Mouse (Mus musculus) limb, embryonic 15.5 days (tissue): ENCODE measurements around the gene Itm2b. TPM values are rescaled to one million over a fixed set of nuclear protein-coding genes. Genes with fewer than 3 reads are reported as not detected.
A peak's percentile ranks its signal among the peaks of the same experiment; 100 is the strongest.

ENCODE experiments used
- ATAC-seq: fragments of 200-750 bp; cut with Nextera tagmentation; 2 replicates; pipeline ENCODE4 v1.8.0; 2017; ENCODE audit warnings: low read depth, moderate TSS enrichment; ENCODE audit not compliant: insufficient number of reproducible peaks, low FRiP score, low TSS enrichment
- H3K27ac ChIP-seq: fragments of 300-500 bp; sonication (generic); 2 replicates; pipeline ENCODE4 v1.5.1; 2015; ENCODE audit warnings: moderate library complexity, mild to moderate bottlenecking, inconsistent platforms
- H3K27me3 ChIP-seq: fragments of 300-500 bp; sonication (generic); 2 replicates; pipeline ENCODE4 v1.6.1; 2015; ENCODE audit warnings: inconsistent platforms
- H3K36me3 ChIP-seq: fragments of 300-500 bp; sonication (generic); 2 replicates; pipeline ENCODE4 v1.6.1; 2015; ENCODE audit warnings: inconsistent platforms
- H3K4me1 ChIP-seq: fragments of 300-500 bp; sonication (generic); 2 replicates; pipeline ENCODE4 v1.6.1; 2015; ENCODE audit warnings: inconsistent platforms
- H3K4me2 ChIP-seq: fragments of 300-500 bp; sonication (generic); 2 replicates; pipeline ENCODE4 v1.6.1; 2015; ENCODE audit warnings: mild to moderate bottlenecking, inconsistent platforms
- H3K4me3 ChIP-seq: fragments of 300-500 bp; sonication (generic); 2 replicates; pipeline ENCODE4 v1.5.1; 2015; ENCODE audit warnings: mild to moderate bottlenecking, inconsistent platforms
- H3K9ac ChIP-seq: fragments of 300-500 bp; sonication (generic); 2 replicates; pipeline ENCODE4 v1.6.1; 2015; ENCODE audit warnings: inconsistent platforms
- H3K9me3 ChIP-seq: fragments of 300-500 bp; sonication (generic); 2 replicates; pipeline ENCODE4 v1.6.1; 2016; ENCODE audit warnings: inconsistent platforms
- WGBS: fragments of 180-500 bp; shearing (Covaris S2); methylation state at CpG from one replicate; pipeline ENCODE4 v1.1.7; 2015; 5-methylcytosine and 5-hydroxymethylcytosine counted together
- polyA plus RNA-seq: library from polyadenylated mRNA; unstranded; fragments of >200 nt; fragmentation: Nextera tagmentation; extraction: Ambion mirVana; gene quantifications from 2 replicates; pipeline ENCODE4 v1.2.1, GENCODE M21; 2015

Gene Itm2b
- polyA plus RNA-seq, result 1,189 and 1,299 TPM in 2 replicates

GRCm38 (mm10) chr14:73384913-73385719, at the start of gene Itm2b:
TSS of gene Itm2b (minus strand) at chr14:73385289.
- Histone ChIP-seq H3K4me1 (peaks cover 29% of the 10 kb centered on the region), H3K9me3 (no peaks in the 10 kb centered on the region), H3K9ac (peak within 1 kb of the TSS; percentile 99), H3K27ac (peak within 1 kb of the TSS; percentile 98), H3K4me3 (peak within 1 kb of the TSS; percentile 99), H3K27me3 (no peaks in the 10 kb centered on the region), H3K36me3 (no peaks in the 10 kb centered on the region), H3K4me2 (peak within 1 kb of the TSS; percentile 46)
- WGBS, result 1% methylated on average over 52 of the region's 62 CpGs
- peak; percentile 92 for ATAC-seq

- Histone ChIP-seq H3K4me1 (no peaks in the 10 kb centered on the region), H3K4me2 (no peak overlapping the region), H3K27me3 (no peaks in the 10 kb centered on the region), H3K27ac (no peak overlapping the region), H3K9me3 (no peaks in the 10 kb centered on the region), H3K36me3 (no peaks in the 10 kb centered on the region), H3K4me3 (no peak overlapping the region), H3K9ac (no peak overlapping the region)
- ATAC-seq, result no peak
- WGBS, result 85% methylated on average over 6 of the region's 6 CpGs
Measured at GRCm38 (mm10) chr14:73433487-73433886, 48.4 kb upstream of the Itm2b start.

DNA sequence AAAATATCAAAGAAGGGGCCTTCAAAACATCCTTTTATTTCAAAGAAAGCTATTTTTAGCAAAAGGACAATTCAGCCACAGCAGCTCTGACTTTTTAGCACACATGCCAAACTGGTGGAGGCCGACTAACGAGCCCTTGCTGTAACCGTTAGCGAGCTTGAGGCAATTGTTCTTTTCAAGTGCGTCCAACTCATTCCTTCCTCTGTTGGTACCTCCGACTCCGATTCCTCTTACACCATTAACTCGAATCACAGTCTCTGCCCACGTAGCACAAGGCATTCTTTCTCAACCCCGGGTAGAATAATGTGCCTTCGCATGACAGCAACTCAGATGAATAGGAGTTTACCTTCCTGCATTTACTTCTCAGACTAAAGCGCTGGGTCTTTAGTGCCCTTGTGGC, 45.5 kb upstream of the Itm2b start:
- no peak overlapping the region for H3K4me3 ChIP-seq
- H3K9ac ChIP-seq, result no peak overlapping the region
- H3K27ac ChIP-seq, result no peak overlapping the region
- no peak overlapping the region for H3K4me2 ChIP-seq
- WGBS, result 45% methylated on average over 12 of the region's 12 CpGs
- no peaks in the 10 kb centered on the region for H3K4me1 ChIP-seq
- no peaks in the 10 kb centered on the region for H3K36me3 ChIP-seq
- ATAC-seq, result no peak
- H3K27me3 ChIP-seq, result no peaks in the 10 kb centered on the region
- H3K9me3 ChIP-seq, result no peaks in the 10 kb centered on the region

DNA sequence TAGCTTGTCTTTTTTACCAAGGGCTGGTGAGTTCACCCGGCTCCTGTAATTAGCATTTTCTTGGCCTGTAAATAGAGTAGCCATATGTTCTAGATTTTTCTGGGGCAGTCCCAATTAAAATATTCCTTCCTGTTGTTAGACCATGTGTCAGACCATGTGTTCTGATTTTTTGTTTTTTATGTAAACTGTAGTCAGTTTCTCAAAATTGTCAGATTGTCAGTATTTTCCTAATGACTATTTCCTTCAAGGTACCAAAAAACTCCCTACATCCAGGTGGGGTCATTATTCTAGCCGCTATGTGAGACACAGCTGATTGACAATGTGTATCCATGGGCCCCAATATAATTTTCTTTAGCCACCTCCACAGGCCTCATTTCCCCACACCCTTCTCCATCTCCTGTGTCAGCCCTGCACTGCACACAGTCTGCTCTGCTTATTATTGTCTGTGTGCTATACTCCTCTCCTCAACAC, 40.5 kb upstream of the Itm2b start:
- ATAC-seq, result no peak
- H3K4me1 ChIP-seq, result no peaks in the 10 kb centered on the region
- no peak overlapping the region for H3K9ac ChIP-seq
- H3K9me3 ChIP-seq, result no peaks in the 10 kb centered on the region
- H3K36me3 ChIP-seq, result no peaks in the 10 kb centered on the region
- no peak overlapping the region for H3K4me3 ChIP-seq
- no peak overlapping the region for H3K4me2 ChIP-seq
- no peaks in the 10 kb centered on the region for H3K27me3 ChIP-seq
- H3K27ac ChIP-seq, result no peak overlapping the region
- WGBS, result 44% methylated on average over 2 of the region's 2 CpGs

- no peaks in the 10 kb centered on the region for H3K4me1 ChIP-seq
- no peak overlapping the region for H3K9ac ChIP-seq
- ATAC-seq, result no peak
- no peaks in the 10 kb centered on the region for H3K27me3 ChIP-seq
- 29% methylated on average over 6 of the region's 6 CpGs for WGBS
- no peak overlapping the region for H3K4me3 ChIP-seq
- no peak overlapping the region for H3K27ac ChIP-seq
- H3K4me2 ChIP-seq, result no peak overlapping the region
- H3K36me3 ChIP-seq, result no peaks in the 10 kb centered on the region
- no peaks in the 10 kb centered on the region for H3K9me3 ChIP-seq
Measured at GRCm38 (mm10) chr14:73424961-73425360, 39.9 kb upstream of the Itm2b start.

- H3K9ac ChIP-seq, result no peak overlapping the region
- no peaks in the 10 kb centered on the region for H3K9me3 ChIP-seq
- H3K27ac ChIP-seq, result no peak overlapping the region
- H3K4me3 ChIP-seq, result no peak overlapping the region
- no peak for ATAC-seq
- H3K4me1 ChIP-seq, result no peaks in the 10 kb centered on the region
- H3K36me3 ChIP-seq, result no peaks in the 10 kb centered on the region
- H3K27me3 ChIP-seq, result no peaks in the 10 kb centered on the region
- no peak overlapping the region for H3K4me2 ChIP-seq
Measured at GRCm38 (mm10) chr14:73423542-73423941, 38.5 kb upstream of the Itm2b start.

- WGBS, result 89% methylated on average over 2 of the region's 2 CpGs
Measured at GRCm38 (mm10) chr14:73422621-73423020, 37.5 kb upstream of the Itm2b start.

GRCm38 (mm10) chr14:73421580-73421979, 36.5 kb upstream of the Itm2b start:
- 78% methylated on average over 9 of the region's 9 CpGs for WGBS
- no peaks in the 10 kb centered on the region for H3K36me3 ChIP-seq
- no peak overlapping the region for H3K27ac ChIP-seq
- no peak for ATAC-seq
- no peak overlapping the region for H3K4me3 ChIP-seq
- peaks cover 5% of the 10 kb centered on the region; the same call in 1 of the 2 replicates for H3K4me1 ChIP-seq
- no peaks in the 10 kb centered on the region for H3K27me3 ChIP-seq
- H3K4me2 ChIP-seq, result no peak overlapping the region
- no peaks in the 10 kb centered on the region for H3K9me3 ChIP-seq
- H3K9ac ChIP-seq, result no peak overlapping the region

More at GRCm38 (mm10) chr14:73422621-73423020, 37.5 kb upstream of the Itm2b start:
- H3K27me3 ChIP-seq, result no peaks in the 10 kb centered on the region
- H3K27ac ChIP-seq, result no peak overlapping the region
- ATAC-seq, result no peak
- H3K36me3 ChIP-seq, result no peaks in the 10 kb centered on the region
- H3K4me1 ChIP-seq, result no peaks in the 10 kb centered on the region
- H3K9me3 ChIP-seq, result no peaks in the 10 kb centered on the region
- no peak overlapping the region for H3K4me2 ChIP-seq
- no peak overlapping the region for H3K4me3 ChIP-seq
- no peak overlapping the region for H3K9ac ChIP-seq

DNA sequence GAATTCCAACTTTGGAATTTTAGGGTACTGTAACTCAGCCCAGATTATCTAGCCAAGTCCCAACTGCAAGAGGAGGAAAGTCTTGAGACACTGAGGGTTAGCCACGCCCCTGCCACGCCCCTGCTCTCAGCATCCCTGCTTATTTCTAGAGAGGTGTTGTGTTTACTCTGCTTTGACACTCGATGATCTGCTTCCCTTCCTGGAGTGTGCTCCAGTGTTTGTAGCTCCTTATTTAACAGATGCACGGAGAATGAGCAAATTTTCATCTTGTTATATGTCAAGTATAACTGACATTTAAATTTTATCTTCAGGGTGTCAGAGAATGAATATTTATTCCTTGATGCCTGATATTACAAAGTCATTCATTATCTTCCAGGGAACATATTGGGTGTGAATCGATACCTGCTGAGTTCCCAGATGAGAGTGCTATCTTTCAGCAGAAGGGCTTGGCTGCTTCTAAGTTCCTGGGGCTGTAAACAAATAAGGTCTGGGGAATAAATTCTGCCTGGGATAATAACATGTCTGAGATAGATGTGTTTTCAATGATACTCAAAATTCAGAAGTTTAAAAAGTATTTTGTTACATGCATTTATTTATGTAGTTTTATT, 35.2 kb upstream of the Itm2b start:
- Histone ChIP-seq H3K27me3 (no peaks in the 10 kb centered on the region), H3K36me3 (no peaks in the 10 kb centered on the region), H3K27ac (no peak overlapping the region), H3K9ac (no peak overlapping the region), H3K4me2 (no peak overlapping the region), H3K9me3 (no peaks in the 10 kb centered on the region), H3K4me1 (peaks cover 9% of the 10 kb centered on the region), H3K4me3 (no peak overlapping the region)
- 28% methylated on average over 5 of the region's 5 CpGs for WGBS
- ATAC-seq, result no peak

- Histone ChIP-seq H3K9me3 (no peaks in the 10 kb centered on the region), H3K4me3 (no peak overlapping the region), H3K4me1 (peaks cover 10% of the 10 kb centered on the region), H3K27ac (0 out of 2 replicates have a peak overlapping the region, but pooled peaks have one; percentile 23), H3K4me2 (no peak overlapping the region), H3K9ac (no peak overlapping the region), H3K36me3 (no peaks in the 10 kb centered on the region), H3K27me3 (no peaks in the 10 kb centered on the region)
- no peak for ATAC-seq
- WGBS, result 84% methylated on average over 5 of the region's 5 CpGs
Measured at GRCm38 (mm10) chr14:73416511-73416910, 31.4 kb upstream of the Itm2b start.

DNA sequence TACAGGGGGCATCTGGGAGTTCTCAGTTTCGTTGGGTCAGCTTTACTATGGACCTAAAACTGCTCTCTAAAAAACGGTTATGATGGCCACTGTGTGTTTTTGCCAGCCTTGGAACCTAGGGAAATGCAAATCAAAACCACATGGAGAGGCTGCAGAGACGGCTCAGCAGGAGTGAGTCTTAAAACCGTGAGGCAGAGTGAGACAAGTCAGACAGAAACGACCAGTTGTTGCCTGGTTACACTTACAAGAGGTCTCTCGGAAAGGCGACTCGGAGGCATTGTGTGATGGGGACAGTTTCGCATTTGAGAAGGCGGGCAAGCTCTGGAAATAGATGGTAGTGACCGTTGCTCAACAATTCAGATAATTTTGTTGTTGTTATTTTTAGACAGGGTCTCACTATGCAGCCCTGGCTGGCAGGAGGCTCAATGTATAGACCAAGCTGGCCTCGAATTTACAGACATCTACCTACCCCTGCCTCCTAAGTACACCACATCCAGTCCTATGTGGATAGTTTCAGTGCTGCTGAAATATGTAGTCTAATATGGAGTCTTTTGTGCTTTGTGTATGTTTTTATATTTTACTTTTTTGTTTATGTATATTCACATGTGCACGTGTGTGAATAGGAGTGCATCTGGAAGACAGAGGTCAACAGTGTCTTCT, 30.4 kb upstream of the Itm2b start:
- Histone ChIP-seq H3K36me3 (no peaks in the 10 kb centered on the region), H3K4me1 (peaks cover 10% of the 10 kb centered on the region), H3K4me3 (no peak overlapping the region), H3K27me3 (no peaks in the 10 kb centered on the region), H3K9ac (no peak overlapping the region), H3K4me2 (0 out of 2 replicates have a peak overlapping the region, but pooled peaks have one; percentile 5), H3K9me3 (no peaks in the 10 kb centered on the region), H3K27ac (peak overlapping the region; percentile 47)
- ATAC-seq, result no peak
- 20% methylated on average over 13 of the region's 13 CpGs for whole genome bisulfite sequencing

DNA sequence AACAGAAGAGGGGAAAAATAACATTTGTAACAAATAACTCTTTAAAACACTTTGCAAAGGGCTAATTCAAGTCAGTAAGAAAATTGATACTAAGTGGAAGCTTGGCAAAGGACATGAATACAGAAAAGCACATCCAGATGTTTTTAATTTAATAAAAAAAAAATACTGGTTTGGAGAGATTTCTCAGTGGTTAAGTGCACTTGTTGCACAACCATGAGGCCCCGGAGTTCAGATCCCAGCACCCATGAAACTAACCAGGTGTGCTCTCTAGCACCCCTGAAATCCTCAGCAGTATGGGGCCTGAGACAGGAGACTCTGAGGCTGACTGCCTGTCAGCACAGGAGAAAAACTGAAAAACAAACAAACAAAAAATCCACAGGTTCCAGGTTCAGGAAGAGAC, 26.6 kb upstream of the Itm2b start:
- Histone ChIP-seq H3K27ac (no peak overlapping the region), H3K4me1 (peaks cover 6% of the 10 kb centered on the region), H3K36me3 (no peaks in the 10 kb centered on the region), H3K9ac (no peak overlapping the region), H3K27me3 (no peaks in the 10 kb centered on the region), H3K4me3 (no peak overlapping the region), H3K4me2 (no peak overlapping the region), H3K9me3 (no peaks in the 10 kb centered on the region)
- ATAC-seq, result no peak
- WGBS, result 30% methylated on average over 1 of the region's 1 CpGs
